Mouse (Mus musculus): ENCODE data around the gene Fermt1.

- TF ChIP-seq TAL1 (IDR thresholded peaks at IDR 0.05; ENCODE audit: low read length) = no peak
- TF ChIP-seq GATA1 (IDR thresholded peaks at IDR 0.05; ENCODE audit: low read length) = no peak
Observed at GRCm38 (mm10) chr2:132902056-132902455, 43.6 kb downstream of the Fermt1 start.

Measured in erythroblast, embryonic 14.5 days (primary cell).